Mouse (Mus musculus): ENCODE results near the gene Orc5. TPM values are rescaled to one million over a fixed set of nuclear protein-coding genes. Genes with fewer than 3 reads are reported as not detected.
A peak's percentile ranks its signal among the peaks of the same experiment; 100 is the strongest.
"Not testable (repeated sequence)": the region's sequence is repeated elsewhere in the genome, so short reads cannot be mapped to it uniquely, and the experiment has no call there.

The Orc5 gene
- polyA plus RNA-seq, 1 experiment, result 0.69 TPM

GRCm38 (mm10) chr5:22546536-22546935 is 3.7 kb downstream of the Orc5 start:
- H3K4me3 ChIP-seq (replicated peaks), result peak overlapping the region; percentile 51
- TF ChIP-seq TAL1 (IDR thresholded peaks at IDR 0.05; ENCODE audit: low read length) (no peak), GATA1 (IDR thresholded peaks at IDR 0.05; ENCODE audit: low read length) (no peak)
- H3K36me3 ChIP-seq (ENCODE audit: control insufficient read depth), result peaks cover 74% of the 10 kb centered on the region
- H3K27me3 ChIP-seq (ENCODE audit: control insufficient read depth), result no peaks in the 10 kb centered on the region
- H3K9me3 ChIP-seq (ENCODE audit: control insufficient read depth, low read length), result no peaks in the 10 kb centered on the region
- peaks cover 85% of the 10 kb centered on the region for H3K4me1 ChIP-seq (ENCODE audit: control insufficient read depth)

DNA sequence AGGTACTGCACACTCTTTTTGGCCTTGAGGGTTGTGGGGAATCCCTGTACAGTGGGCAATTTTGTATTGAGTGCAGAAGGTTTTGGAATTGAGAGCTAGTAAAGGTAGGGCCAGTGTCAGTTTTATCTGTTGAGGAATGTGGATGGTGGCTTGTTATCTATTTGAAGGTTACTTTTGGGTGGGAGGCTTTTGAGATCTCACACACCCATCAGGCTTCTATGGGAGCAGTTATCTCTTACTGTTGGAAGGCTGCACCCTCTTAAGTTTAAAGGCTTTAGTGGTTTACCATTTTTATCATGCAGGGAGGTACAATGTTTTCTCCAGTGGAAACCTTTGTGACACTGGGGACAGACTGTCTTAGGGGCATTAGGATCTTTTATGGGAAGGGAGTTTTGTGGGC is 4.9 kb downstream of the Orc5 start:
- Histone ChIP-seq H3K36me3 (ENCODE audit: control insufficient read depth) (peaks cover 86% of the 10 kb centered on the region), H3K9me3 (ENCODE audit: control insufficient read depth, low read length) (no peaks in the 10 kb centered on the region), H3K4me1 (ENCODE audit: control insufficient read depth) (peaks cover 86% of the 10 kb centered on the region), H3K4me3 (replicated peaks) (peak overlapping the region; percentile 37), H3K27me3 (ENCODE audit: control insufficient read depth) (no peaks in the 10 kb centered on the region)
- TF ChIP-seq GATA1 (IDR thresholded peaks at IDR 0.05; ENCODE audit: low read length) (0 out of 2 replicates have a peak, but pooled peaks have one; percentile 35), TAL1 (IDR thresholded peaks at IDR 0.05; ENCODE audit: low read length) (no peak)

DNA sequence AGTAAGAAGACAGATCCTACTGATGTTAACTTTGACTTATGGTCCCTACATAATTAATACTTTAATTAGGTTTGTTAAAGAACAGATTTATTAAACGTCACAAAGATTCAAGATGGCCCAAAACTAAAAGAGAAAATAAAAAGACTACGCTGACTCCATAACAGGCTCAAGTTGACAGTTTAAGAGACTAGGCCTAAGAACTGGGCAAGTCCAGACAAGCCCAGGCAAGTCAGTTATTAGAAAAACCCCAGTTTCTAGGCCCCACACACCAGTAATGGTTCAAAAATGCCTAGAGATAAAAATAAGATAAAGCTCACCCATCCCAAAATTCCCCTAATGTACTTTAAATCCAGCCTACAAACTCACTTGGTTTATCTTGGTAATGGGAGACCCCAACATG is 7.6 kb downstream of the Orc5 start:
- peaks cover 82% of the 10 kb centered on the region for H3K4me1 ChIP-seq (ENCODE audit: control insufficient read depth)

DNA sequence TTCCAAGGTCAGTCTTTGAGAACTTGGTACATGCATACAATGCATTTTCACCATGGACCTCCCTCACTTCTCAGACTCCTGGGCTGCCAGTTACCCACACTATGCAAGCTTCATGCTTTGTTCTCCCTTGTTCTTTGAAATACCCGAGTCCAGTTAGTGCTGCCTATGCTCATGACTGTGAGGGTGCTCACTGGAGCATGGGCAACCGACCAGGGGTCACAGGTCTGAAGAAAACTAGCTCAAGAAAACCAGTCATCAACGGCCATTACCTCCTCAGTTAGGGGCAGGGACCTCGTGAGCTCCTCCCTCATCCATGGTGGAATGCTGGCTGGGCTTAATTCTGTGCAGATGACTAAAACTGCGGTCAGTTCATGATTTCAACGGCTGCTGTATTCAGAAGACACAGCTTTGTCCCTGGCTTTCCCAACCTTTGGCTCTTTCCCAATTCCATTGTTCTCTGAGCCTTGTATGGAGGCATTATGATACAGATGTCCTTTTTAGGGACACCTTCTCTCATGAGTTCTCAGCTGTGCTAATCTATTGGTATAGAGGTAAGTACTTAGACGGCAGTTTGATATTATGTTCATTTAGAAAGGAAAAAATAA is 11.1 kb downstream of the Orc5 start:
- TF ChIP-seq GATA1 (IDR thresholded peaks at IDR 0.05; ENCODE audit: low read length), result no peak
- TF ChIP-seq TAL1 (IDR thresholded peaks at IDR 0.05; ENCODE audit: low read length), result no peak
- peaks cover 99% of the 10 kb centered on the region for H3K36me3 ChIP-seq (ENCODE audit: control insufficient read depth)
- H3K4me1 ChIP-seq (ENCODE audit: control insufficient read depth), result peaks cover 52% of the 10 kb centered on the region
- H3K9me3 ChIP-seq (ENCODE audit: control insufficient read depth, low read length), result no peaks in the 10 kb centered on the region
- no peaks in the 10 kb centered on the region for H3K27me3 ChIP-seq (ENCODE audit: control insufficient read depth)
- no peak overlapping the region for H3K4me3 ChIP-seq (replicated peaks)

More for the DNA sequence above, 7.6 kb downstream of the Orc5 start:
- TF ChIP-seq TAL1 (IDR thresholded peaks at IDR 0.05; ENCODE audit: low read length) (no peak), GATA1 (IDR thresholded peaks at IDR 0.05; ENCODE audit: low read length) (no peak)
- Histone ChIP-seq H3K4me3 (replicated peaks) (no peak overlapping the region), H3K9me3 (ENCODE audit: control insufficient read depth, low read length) (no peaks in the 10 kb centered on the region), H3K36me3 (ENCODE audit: control insufficient read depth) (peaks cover 100% of the 10 kb centered on the region), H3K27me3 (ENCODE audit: control insufficient read depth) (no peaks in the 10 kb centered on the region)

- no peaks in the 10 kb centered on the region for H3K9me3 ChIP-seq (ENCODE audit: control insufficient read depth, low read length)
- no peaks in the 10 kb centered on the region for H3K27me3 ChIP-seq (ENCODE audit: control insufficient read depth)
- H3K4me3 ChIP-seq (replicated peaks), result no peak overlapping the region
- no peak for TF ChIP-seq TAL1 (IDR thresholded peaks at IDR 0.05; ENCODE audit: low read length)
- H3K4me1 ChIP-seq (ENCODE audit: control insufficient read depth), result peaks cover 33% of the 10 kb centered on the region
- H3K36me3 ChIP-seq (ENCODE audit: control insufficient read depth), result peaks cover 97% of the 10 kb centered on the region
These were observed 13.5 kb downstream of the Orc5 start for GRCm38 (mm10) chr5:22536695-22537094.

DNA sequence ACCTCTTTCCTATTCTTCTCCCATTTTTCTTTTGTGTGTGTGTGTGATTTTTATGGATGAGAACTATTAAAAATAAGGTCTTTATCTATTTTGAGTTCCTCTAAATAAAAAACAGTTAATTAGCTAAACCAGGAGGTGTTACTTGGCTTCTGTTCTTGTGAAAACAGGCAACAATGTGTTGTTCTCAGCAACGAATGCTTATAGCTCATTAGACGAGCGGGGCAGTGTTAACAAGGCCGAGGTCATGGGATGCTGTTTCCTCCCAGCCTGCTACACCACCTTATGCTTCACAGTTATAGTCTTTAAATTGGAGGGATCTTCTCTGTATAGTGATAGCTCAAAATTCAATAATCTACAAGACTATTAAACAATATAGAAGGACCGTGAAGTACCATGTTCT is 17.7 kb downstream of the Orc5 start:
- TF ChIP-seq GATA1 (IDR thresholded peaks at IDR 0.05; ENCODE audit: low read length), result no peak
- no peak for TF ChIP-seq TAL1 (IDR thresholded peaks at IDR 0.05; ENCODE audit: low read length)
- Histone ChIP-seq H3K9me3 (ENCODE audit: control insufficient read depth, low read length) (no peaks in the 10 kb centered on the region), H3K27me3 (ENCODE audit: control insufficient read depth) (no peaks in the 10 kb centered on the region), H3K36me3 (ENCODE audit: control insufficient read depth) (peaks cover 96% of the 10 kb centered on the region), H3K4me3 (replicated peaks) (no peak overlapping the region), H3K4me1 (ENCODE audit: control insufficient read depth) (peaks cover 6% of the 10 kb centered on the region)

DNA sequence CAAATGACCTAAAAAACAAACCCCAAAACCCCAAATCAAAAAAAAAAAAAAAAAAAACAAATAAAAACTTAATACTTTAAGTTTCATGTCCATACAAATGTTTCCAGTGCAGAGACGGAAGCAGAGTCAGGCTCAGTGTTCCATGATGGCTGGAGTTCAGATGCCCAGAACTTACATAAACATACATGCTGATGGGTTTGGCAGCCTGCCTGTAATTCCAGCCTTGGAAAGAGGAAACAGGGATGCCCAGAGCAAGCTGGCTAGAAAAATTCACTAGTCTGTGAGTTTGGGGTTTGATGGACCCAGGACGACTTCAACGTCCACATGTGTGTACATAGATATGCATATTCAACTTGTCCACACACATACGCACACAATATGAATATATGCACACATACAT is 27.6 kb downstream of the Orc5 start:
- Histone ChIP-seq H3K36me3 (ENCODE audit: control insufficient read depth) (peaks cover 100% of the 10 kb centered on the region), H3K9me3 (ENCODE audit: control insufficient read depth, low read length) (no peaks in the 10 kb centered on the region), H3K4me1 (ENCODE audit: control insufficient read depth) (no peaks in the 10 kb centered on the region), H3K4me3 (replicated peaks) (no peak overlapping the region), H3K27me3 (ENCODE audit: control insufficient read depth) (no peaks in the 10 kb centered on the region)
- no peak for TF ChIP-seq GATA1 (IDR thresholded peaks at IDR 0.05; ENCODE audit: low read length)
- no peak for TF ChIP-seq TAL1 (IDR thresholded peaks at IDR 0.05; ENCODE audit: low read length)

- TF ChIP-seq TAL1 (IDR thresholded peaks at IDR 0.05; ENCODE audit: low read length) (no peak), GATA1 (IDR thresholded peaks at IDR 0.05; ENCODE audit: low read length) (no peak)
- no peaks in the 10 kb centered on the region for H3K9me3 ChIP-seq (ENCODE audit: control insufficient read depth, low read length)
- peaks cover 97% of the 10 kb centered on the region for H3K36me3 ChIP-seq (ENCODE audit: control insufficient read depth)
- H3K27me3 ChIP-seq (ENCODE audit: control insufficient read depth), result no peaks in the 10 kb centered on the region
- no peaks in the 10 kb centered on the region for H3K4me1 ChIP-seq (ENCODE audit: control insufficient read depth)
- no peak overlapping the region for H3K4me3 ChIP-seq (replicated peaks)
These were observed 30.5 kb downstream of the Orc5 start for GRCm38 (mm10) chr5:22519708-22520107.

- H3K4me3 ChIP-seq (replicated peaks); H3K4me1 ChIP-seq (ENCODE audit: control insufficient read depth); H3K27me3 ChIP-seq (ENCODE audit: control insufficient read depth); H3K9me3 ChIP-seq (ENCODE audit: control insufficient read depth, low read length): not testable (repeated sequence)
- H3K36me3 ChIP-seq (ENCODE audit: control insufficient read depth), result peaks cover 71% of the 10 kb centered on the region
These were observed 34.5 kb downstream of the Orc5 start for GRCm38 (mm10) chr5:22515745-22516144.

- peaks cover 66% of the 10 kb centered on the region for H3K36me3 ChIP-seq (ENCODE audit: control insufficient read depth)
- H3K27me3 ChIP-seq (ENCODE audit: control insufficient read depth); H3K9me3 ChIP-seq (ENCODE audit: control insufficient read depth, low read length); H3K4me3 ChIP-seq (replicated peaks); H3K4me1 ChIP-seq (ENCODE audit: control insufficient read depth): not testable (repeated sequence)
These were observed 36.0 kb downstream of the Orc5 start for GRCm38 (mm10) chr5:22514231-22514630.

- not testable (repeated sequence) for H3K27me3 ChIP-seq (ENCODE audit: control insufficient read depth); H3K9me3 ChIP-seq (ENCODE audit: control insufficient read depth, low read length); H3K4me1 ChIP-seq (ENCODE audit: control insufficient read depth); H3K4me3 ChIP-seq (replicated peaks)
- peaks cover 65% of the 10 kb centered on the region for H3K36me3 ChIP-seq (ENCODE audit: control insufficient read depth)
These were observed 37.6 kb downstream of the Orc5 start for GRCm38 (mm10) chr5:22512579-22512978.
